Mouse (Mus musculus) hindbrain, embryonic 15.5 days (tissue): Measurements from ENCODE around the gene Itga2. TPM values are rescaled to one million over a fixed set of nuclear protein-coding genes. Genes with fewer than 3 reads are reported as not detected.

Source experiments
- ATAC-seq: fragments of 200-750 bp; cut with Nextera tagmentation; 2 replicates; pipeline ENCODE4 v1.8.0; 2017; ENCODE audit warnings: low read depth, moderate number of reproducible peaks, moderate TSS enrichment; ENCODE audit not compliant: low FRiP score
- H3K27ac ChIP-seq: fragments of 300-500 bp; sonication (generic); replicated peaks from 2 replicates; pipeline ENCODE4 v1.5.1; 2015; ENCODE audit warnings: mild to moderate bottlenecking, inconsistent platforms
- H3K27me3 ChIP-seq: fragments of 300-500 bp; sonication (generic); 2 replicates; pipeline ENCODE4 v1.6.1; 2015; ENCODE audit warnings: control low read depth, inconsistent platforms
- H3K36me3 ChIP-seq: fragments of 300-500 bp; sonication (generic); 2 replicates; pipeline ENCODE4 v1.6.1; 2015; ENCODE audit warnings: control low read depth, inconsistent platforms
- H3K4me1 ChIP-seq: fragments of 300-500 bp; sonication (generic); replicated peaks from 2 replicates; pipeline ENCODE4 v1.6.1; 2015; ENCODE audit warnings: control low read depth, inconsistent platforms
- H3K4me2 ChIP-seq: fragments of 300-500 bp; sonication (generic); 2 replicates; pipeline ENCODE4 v1.6.1; 2015; ENCODE audit warnings: moderate library complexity, mild to moderate bottlenecking, inconsistent platforms
- H3K4me3 ChIP-seq: fragments of 300-500 bp; sonication (generic); 2 replicates; pipeline ENCODE4 v1.5.1; 2015; ENCODE audit warnings: mild to moderate bottlenecking, inconsistent platforms
- H3K9ac ChIP-seq: fragments of 300-500 bp; sonication (generic); 2 replicates; pipeline ENCODE4 v1.6.1; 2015; ENCODE audit warnings: inconsistent platforms
- H3K9me3 ChIP-seq: fragments of 300-500 bp; sonication (generic); 2 replicates; pipeline ENCODE4 v1.6.1; 2016; ENCODE audit warnings: control low read depth, inconsistent platforms
- WGBS: fragments of 180-500 bp; shearing (Covaris S2); methylation state at CpG from one replicate; pipeline ENCODE4 v1.1.7; 2015; 5-methylcytosine and 5-hydroxymethylcytosine counted together
- polyA plus RNA-seq: library from polyadenylated mRNA; unstranded; fragments of >200 nt; fragmentation: Nextera tagmentation; extraction: Ambion mirVana; gene quantifications from 2 replicates; pipeline ENCODE4 v1.2.1, GENCODE M21; 2015

Itga2 gene
- polyA plus RNA-seq, 1 experiment from 2014 or later = 1.6 TPM

- Histone ChIP-seq H3K9me3 (no peaks in the 10 kb centered on the region), H3K4me1 (no peaks in the 10 kb centered on the region), H3K27ac (no peak overlapping the region), H3K9ac (no peak overlapping the region), H3K4me3 (no peak overlapping the region), H3K4me2 (no peak overlapping the region), H3K36me3 (no peaks in the 10 kb centered on the region), H3K27me3 (no peaks in the 10 kb centered on the region)
- WGBS = 86% methylated on average over 2 of the region's 2 CpGs
- ATAC-seq = no peak
These were observed 128.9 kb downstream of the Itga2 start for GRCm38 (mm10) chr13:114802971-114803370.

- H3K36me3 ChIP-seq = no peaks in the 10 kb centered on the region
- no peaks in the 10 kb centered on the region for H3K9me3 ChIP-seq
- no peaks in the 10 kb centered on the region for H3K27me3 ChIP-seq
- H3K27ac ChIP-seq = no peak overlapping the region
- WGBS = 83% methylated on average over 3 of the region's 3 CpGs
- no peak overlapping the region for H3K9ac ChIP-seq
- H3K4me3 ChIP-seq = no peak overlapping the region
- no peaks in the 10 kb centered on the region for H3K4me1 ChIP-seq
- ATAC-seq = no peak
- H3K4me2 ChIP-seq = no peak overlapping the region
These were observed 130.0 kb downstream of the Itga2 start for GRCm38 (mm10) chr13:114801857-114802256.

GRCm38 (mm10) chr13:114793250-114794030 lies 138.5 kb downstream of the Itga2 start:
- Histone ChIP-seq H3K9ac (no peak overlapping the region), H3K27ac (no peak overlapping the region), H3K36me3 (no peaks in the 10 kb centered on the region), H3K4me1 (no peaks in the 10 kb centered on the region), H3K27me3 (no peaks in the 10 kb centered on the region), H3K9me3 (no peaks in the 10 kb centered on the region), H3K4me3 (no peak overlapping the region), H3K4me2 (no peak overlapping the region)
- ATAC-seq = peak; percentile 42; the same call in 1 of the 2 replicates
- 44% methylated on average over 6 of the region's 6 CpGs for WGBS

GRCm38 (mm10) chr13:114791511-114791910 lies 140.4 kb downstream of the Itga2 start:
- no peak overlapping the region for H3K9ac ChIP-seq
- H3K9me3 ChIP-seq = no peaks in the 10 kb centered on the region
- H3K27me3 ChIP-seq = no peaks in the 10 kb centered on the region
- H3K4me1 ChIP-seq = no peaks in the 10 kb centered on the region
- no peak overlapping the region for H3K4me3 ChIP-seq
- H3K27ac ChIP-seq = no peak overlapping the region
- no peak for ATAC-seq
- H3K4me2 ChIP-seq = no peak overlapping the region
- no peaks in the 10 kb centered on the region for H3K36me3 ChIP-seq
- WGBS = 91% methylated on average over 1 of the region's 1 CpGs

Other genes with a start within 250 kb of the Itga2 start
- 125 and 126 TPM in 2 replicates for gene Mocs2, start 113.9 kb downstream of the Itga2 start, polyA plus RNA-seq
- gene Pelo, start 158.1 kb upstream of the Itga2 start, polyA plus RNA-seq = 4.7 and 5.2 TPM in 2 replicates
- 2.9 and 3.1 TPM in 2 replicates for gene Gm49395, start 169.8 kb upstream of the Itga2 start, polyA plus RNA-seq
- 6.3 and 7.3 TPM in 2 replicates for gene Itga1, start 169.9 kb upstream of the Itga2 start, polyA plus RNA-seq